Mouse (Mus musculus) myocyte (in vitro differentiated cells): Measurements from ENCODE around the gene Abcb7. TPM values are rescaled to one million over a fixed set of nuclear protein-coding genes. Genes with fewer than 3 reads are reported as not detected.

Source experiments
- H3K27me3 ChIP-seq: one replicate; pipeline ENCODE4 v1.6.1; 2011; ENCODE audit not compliant: control insufficient read depth, insufficient read depth, insufficient read length
- H3K36me3 ChIP-seq: one replicate; pipeline ENCODE4 v1.6.1; 2011; ENCODE audit not compliant: control insufficient read depth, insufficient read depth
- H3K4me2 ChIP-seq: one replicate; pipeline ENCODE4 v1.6.1; 2011; ENCODE audit warnings: low read depth, control low read depth
- H3K4me3 ChIP-seq: one replicate; pipeline ENCODE4 v1.5.1; 2011; ENCODE audit warnings: mild to moderate bottlenecking, control low read depth, moderate library complexity
- H3K79me2 ChIP-seq: one replicate; pipeline ENCODE4 v1.6.1; 2011; ENCODE audit not compliant: control insufficient read depth, insufficient read depth
- H3ac ChIP-seq: one replicate; pipeline ENCODE4 v1.6.1; 2011; ENCODE audit not compliant: control insufficient read depth, insufficient read length
- CEBPB ChIP-seq: IDR thresholded peaks from 2 replicates; pipeline ENCODE4 v1.6.1; 2011; ENCODE audit warnings: mild to moderate bottlenecking, moderate library complexity; ENCODE audit not compliant: poor library complexity, insufficient read depth, severe bottlenecking
- E2F4 ChIP-seq: IDR thresholded peaks from one replicate; pipeline ENCODE4 v1.6.1; 2011; ENCODE audit warnings: mild to moderate bottlenecking, control low read depth, moderate library complexity; ENCODE audit not compliant: insufficient read depth
- MAX ChIP-seq: IDR thresholded peaks from one replicate; pipeline ENCODE4 v1.6.1; 2011; ENCODE audit warnings: low read depth, mild to moderate bottlenecking, control low read depth
- MYOD1 ChIP-seq, 3 experiments: IDR thresholded peaks; one replicate each; pipeline ENCODE4 v1.6.1; 2011; ENCODE audit warnings: control low read depth in 2 of 3, low read depth in 2 of 3, mild to moderate bottlenecking in 2 of 3, moderate library complexity in 1 of 3; ENCODE audit not compliant: insufficient read length in 2 of 3, control insufficient read depth in 1 of 3
- MYOG ChIP-seq, 3 experiments: IDR thresholded peaks; one replicate each; pipeline ENCODE4 v1.6.1; 2011; ENCODE audit warnings: control low read depth in 2 of 3, low read depth in 2 of 3, mild to moderate bottlenecking in 2 of 3; ENCODE audit not compliant: insufficient read length in 2 of 3, control insufficient read depth in 1 of 3, insufficient read depth in 1 of 3
- POLR2A ChIP-seq: IDR thresholded peaks from one replicate; pipeline ENCODE4 v1.6.1; 2011; ENCODE audit warnings: low read depth, mild to moderate bottlenecking, control low read depth, moderate library complexity; ENCODE audit not compliant: insufficient read length
- POLR2AphosphoS2 ChIP-seq: IDR thresholded peaks from one replicate; pipeline ENCODE4 v1.6.1; 2011; ENCODE audit warnings: low read depth, control low read depth; ENCODE audit not compliant: insufficient read length
- REST ChIP-seq: IDR thresholded peaks from one replicate; pipeline ENCODE4 v1.6.1; 2011; ENCODE audit warnings: mild to moderate bottlenecking, control low read depth, moderate library complexity; ENCODE audit not compliant: insufficient read depth, insufficient read length
- SRF ChIP-seq: IDR thresholded peaks from one replicate; pipeline ENCODE4 v1.6.1; 2011; ENCODE audit warnings: low read depth; ENCODE audit not compliant: control insufficient read depth, insufficient read length
- TCF12 ChIP-seq: IDR thresholded peaks from one replicate; pipeline ENCODE4 v1.6.1; 2011; ENCODE audit warnings: mild to moderate bottlenecking, control low read depth; ENCODE audit not compliant: poor library complexity, insufficient read depth, severe bottlenecking
- TCF3 ChIP-seq: IDR thresholded peaks from one replicate; pipeline ENCODE4 v1.6.1; 2011; ENCODE audit warnings: low read depth, control low read depth; ENCODE audit not compliant: insufficient read length
- USF1 ChIP-seq: IDR thresholded peaks from one replicate; pipeline ENCODE4 v1.6.1; 2011; ENCODE audit warnings: low read depth, mild to moderate bottlenecking, control low read depth, moderate library complexity
- polyA plus RNA-seq: library from polyadenylated mRNA; unstranded; fragments of >200 nt; fragmentation: generic; extraction: Trizol; gene quantifications from one replicate; pipeline ENCODE4 v1.2.1, GENCODE M21; 2012; ENCODE audit warnings: missing spikeins

The Abcb7 gene
- polyA plus RNA-seq, 1 experiment = 3.7 TPM

GRCm38 (mm10) chrX:104413995-104414394 lies 339 bp upstream of the Abcb7 start:
- H3K79me2 ChIP-seq = peaks cover 37% of the 10 kb centered on the region
- peak overlapping the region; percentile 28 for H3ac ChIP-seq
- H3K4me2 ChIP-seq = peak overlapping the region; percentile 72
- peak overlapping the region; percentile 60 for H3K4me3 ChIP-seq
- H3K36me3 ChIP-seq = no peaks in the 10 kb centered on the region
- H3K27me3 ChIP-seq = no peaks in the 10 kb centered on the region
- TF ChIP-seq SRF = no peak
- no peak for TF ChIP-seq MAX
- TF ChIP-seq POLR2AphosphoS2 = no peak
- no peak for TF ChIP-seq CEBPB
- TF ChIP-seq MYOG (IDR thresholded peaks at IDR 0.05; ENCODE audit: control insufficient read depth in 1 of 3, insufficient read depth in 1 of 3, insufficient read length in 2 of 3, low read depth in 2 of 3) = no peak
- no peak for TF ChIP-seq E2F4
- TF ChIP-seq REST = no peak
- no peak for TF ChIP-seq USF1

GRCm38 (mm10) chrX:104408137-104408536 lies 5.5 kb downstream of the Abcb7 start:
- TF ChIP-seq TCF12 = no peak
- no peak for TF ChIP-seq MYOD1 (IDR thresholded peaks at IDR 0.05; ENCODE audit: control insufficient read depth in 1 of 3, insufficient read length in 2 of 3, low read depth in 2 of 3)
- TF ChIP-seq SRF = no peak
- no peak for TF ChIP-seq TCF3
- no peak for TF ChIP-seq MAX
- TF ChIP-seq E2F4 = no peak
- TF ChIP-seq POLR2A = no peak
- no peak for TF ChIP-seq REST
- TF ChIP-seq USF1 = no peak
- TF ChIP-seq POLR2AphosphoS2 = no peak
- TF ChIP-seq CEBPB = no peak
- TF ChIP-seq MYOG (IDR thresholded peaks at IDR 0.05; ENCODE audit: control insufficient read depth in 1 of 3, insufficient read depth in 1 of 3, insufficient read length in 2 of 3, low read depth in 2 of 3) = no peak
- Histone ChIP-seq H3K36me3 (no peaks in the 10 kb centered on the region), H3ac (no peak overlapping the region), H3K4me3 (no peak overlapping the region), H3K79me2 (peaks cover 69% of the 10 kb centered on the region), H3K27me3 (no peaks in the 10 kb centered on the region), H3K4me2 (no peak overlapping the region)

GRCm38 (mm10) chrX:104402463-104402862 lies 11.2 kb downstream of the Abcb7 start:
- Histone ChIP-seq H3K27me3 (no peaks in the 10 kb centered on the region), H3ac (no peak overlapping the region), H3K79me2 (peaks cover 26% of the 10 kb centered on the region), H3K36me3 (no peaks in the 10 kb centered on the region), H3K4me2 (no peak overlapping the region), H3K4me3 (no peak overlapping the region)
- TF ChIP-seq SRF (no peak), POLR2AphosphoS2 (no peak), E2F4 (no peak), POLR2A (no peak), MAX (no peak), TCF12 (no peak), MYOG (IDR thresholded peaks at IDR 0.05; ENCODE audit: control insufficient read depth in 1 of 3, insufficient read depth in 1 of 3, insufficient read length in 2 of 3, low read depth in 2 of 3) (no peak), MYOD1 (IDR thresholded peaks at IDR 0.05; ENCODE audit: control insufficient read depth in 1 of 3, insufficient read length in 2 of 3, low read depth in 2 of 3) (no peak), TCF3 (no peak), USF1 (no peak), REST (no peak), CEBPB (no peak)

GRCm38 (mm10) chrX:104401134-104401533 lies 12.5 kb downstream of the Abcb7 start:
- Histone ChIP-seq H3K4me3 (no peak overlapping the region), H3K79me2 (peaks cover 29% of the 10 kb centered on the region), H3K4me2 (no peak overlapping the region), H3K36me3 (no peaks in the 10 kb centered on the region), H3ac (no peak overlapping the region), H3K27me3 (no peaks in the 10 kb centered on the region)
- TF ChIP-seq E2F4 = no peak
- no peak for TF ChIP-seq SRF
- TF ChIP-seq MAX = no peak
- no peak for TF ChIP-seq POLR2AphosphoS2
- TF ChIP-seq MYOD1 (IDR thresholded peaks at IDR 0.05; ENCODE audit: control insufficient read depth in 1 of 3, insufficient read length in 2 of 3, low read depth in 2 of 3) = no peak
- no peak for TF ChIP-seq CEBPB
- TF ChIP-seq TCF12 = no peak
- TF ChIP-seq REST = no peak
- TF ChIP-seq TCF3 = no peak
- TF ChIP-seq MYOG (IDR thresholded peaks at IDR 0.05; ENCODE audit: control insufficient read depth in 1 of 3, insufficient read depth in 1 of 3, insufficient read length in 2 of 3, low read depth in 2 of 3) = no peak
- no peak for TF ChIP-seq USF1

GRCm38 (mm10) chrX:104397526-104397925 lies 16.1 kb downstream of the Abcb7 start:
- Histone ChIP-seq H3K79me2 (peaks cover 7% of the 10 kb centered on the region), H3K27me3 (no peaks in the 10 kb centered on the region), H3K36me3 (no peaks in the 10 kb centered on the region), H3K4me2 (no peak overlapping the region), H3K4me3 (no peak overlapping the region), H3ac (no peak overlapping the region)
- TF ChIP-seq REST (no peak), TCF12 (no peak), MAX (no peak)
